In the genomic region with DNA sequence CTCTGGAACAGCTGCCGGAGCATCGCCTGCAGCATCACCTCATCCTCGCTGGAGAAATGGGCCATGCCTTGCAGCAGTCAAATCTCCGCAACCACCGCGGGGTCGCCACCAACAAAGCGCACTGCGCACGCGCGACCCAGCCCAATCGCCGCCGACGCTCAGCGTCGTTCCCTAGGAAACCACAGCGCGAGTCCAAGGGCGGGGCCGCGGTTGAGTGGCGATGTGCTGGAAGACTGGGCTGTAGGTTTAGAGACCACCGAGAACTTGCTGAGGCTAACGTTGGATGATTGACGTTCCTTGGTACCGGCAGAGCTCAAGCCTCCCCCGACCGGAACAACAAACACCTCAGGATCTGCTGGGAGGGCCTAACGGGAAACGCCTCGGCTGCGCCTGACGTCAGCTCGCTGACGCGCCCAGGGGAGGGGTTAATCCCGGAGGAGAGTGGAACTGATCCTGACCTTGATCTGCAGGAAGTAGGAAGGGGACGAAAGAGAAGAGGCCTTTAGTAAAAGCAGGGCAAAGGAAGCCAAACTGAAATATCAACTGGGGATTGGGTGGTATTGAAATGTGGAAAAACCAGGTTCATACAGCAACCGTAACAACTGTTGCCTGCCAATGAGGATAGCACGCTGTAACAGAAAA, we compare ENCODE assay signal across 8 mouse cellular contexts. TPM values are rescaled to one million over a fixed set of nuclear protein-coding genes. Genes with fewer than 3 reads are reported as not detected.
DNase-seq lines count a peak whose midpoint lies in the region; ATAC-seq and TF ChIP-seq lines count a peak whose summit lies in the region.

A gene (minus strand): TSS at position 122 of the 642 bp plus-strand sequence.

- H3K27ac ChIP-seq in forebrain, embryonic 12.5 days = peak within 1 kb of the TSS; percentile 95
- H3K27ac ChIP-seq in heart, postnatal 0 days (ENCODE audit: low read depth) = peak within 1 kb of the TSS; percentile 83
- no peak within 1 kb of the TSS for H3K27ac ChIP-seq in liver, embryonic 16.5 days (ENCODE audit: low read length)
- peak within 1 kb of the TSS; percentile 91 for H3K27ac ChIP-seq in neural tube, embryonic 13.5 days (replicated peaks)
- H3K27ac ChIP-seq in testis, adult 2 months (ENCODE audit: control insufficient read depth, insufficient read depth, low read depth, low read length) = peak within 1 kb of the TSS; percentile 92

- H3K9ac ChIP-seq in forebrain, embryonic 12.5 days = peak within 1 kb of the TSS; percentile 63
- H3K9ac ChIP-seq in heart, postnatal 0 days (replicated peaks; ENCODE audit: low read depth, low read length) = peak within 1 kb of the TSS; percentile 50
- peak within 1 kb of the TSS; percentile 49; the same call in 1 of the 2 replicates for H3K9ac ChIP-seq in liver, embryonic 16.5 days (ENCODE audit: low read depth, low read length)
- peak within 1 kb of the TSS; percentile 75 for H3K9ac ChIP-seq in neural tube, embryonic 13.5 days

- H3K4me1 ChIP-seq in forebrain, embryonic 12.5 days = peaks cover 6% of the 10 kb centered on the region
- no peaks in the 10 kb centered on the region for H3K4me1 ChIP-seq in heart, postnatal 0 days (ENCODE audit: control insufficient read depth, insufficient read depth)
- H3K4me1 ChIP-seq in liver, embryonic 16.5 days (ENCODE audit: control insufficient read depth, low read depth, low read length) = peaks cover 3% of the 10 kb centered on the region
- peaks cover 14% of the 10 kb centered on the region for H3K4me1 ChIP-seq in neural tube, embryonic 13.5 days (replicated peaks)
- peaks cover 2% of the 10 kb centered on the region; the same call in 1 of the 2 replicates for H3K4me1 ChIP-seq in testis, adult 2 months (ENCODE audit: control insufficient read depth, insufficient read depth, low read length)

- no peaks in the 10 kb centered on the region for H3K27me3 ChIP-seq in forebrain, embryonic 12.5 days
- no peaks in the 10 kb centered on the region for H3K27me3 ChIP-seq in heart, postnatal 0 days (ENCODE audit: control insufficient read depth, insufficient read depth, low read length)
- no peaks in the 10 kb centered on the region for H3K27me3 ChIP-seq in liver, embryonic 16.5 days (ENCODE audit: control insufficient read depth, insufficient read depth, low read depth, low read length)
- H3K27me3 ChIP-seq in neural tube, embryonic 13.5 days = no peaks in the 10 kb centered on the region
- H3K27me3 ChIP-seq in testis, adult 2 months (ENCODE audit: control insufficient read depth, insufficient read depth, low read length) = no peaks in the 10 kb centered on the region

- TF ChIP-seq POLR2A in testis, adult 2 months (IDR thresholded peaks at IDR 0.05; ENCODE audit: control insufficient read depth, low read depth, low read length) = peak; percentile 70

- peak within 1 kb of the TSS; percentile 57 for H3K4me2 ChIP-seq in forebrain, embryonic 12.5 days
- peak within 1 kb of the TSS; percentile 85 for H3K4me2 ChIP-seq in heart, postnatal 0 days (ENCODE audit: low read depth, low read length)
- H3K4me2 ChIP-seq in liver, embryonic 16.5 days (ENCODE audit: low read depth, low read length) = peak within 1 kb of the TSS; percentile 74
- peak within 1 kb of the TSS; percentile 60 for H3K4me2 ChIP-seq in neural tube, embryonic 13.5 days

- no peak for TF ChIP-seq CTCF in heart, postnatal 0 days (IDR thresholded peaks at IDR 0.05; ENCODE audit: low read depth)
- 0 out of 2 replicates have a peak, but pooled peaks have one; percentile 2 for TF ChIP-seq CTCF in testis, adult 2 months (IDR thresholded peaks at IDR 0.05; ENCODE audit: control insufficient read depth, insufficient read depth, insufficient replicate concordance, low read depth, low read length)

- H3K4me3 ChIP-seq in forebrain, embryonic 12.5 days (replicated peaks) = peak within 1 kb of the TSS; percentile 59
- peak within 1 kb of the TSS; percentile 69 for H3K4me3 ChIP-seq in heart, postnatal 0 days (ENCODE audit: low read depth, low read length)
- peak within 1 kb of the TSS; percentile 71 for H3K4me3 ChIP-seq in liver, embryonic 16.5 days (ENCODE audit: low read depth, low read length)
- peak within 1 kb of the TSS; percentile 52 for H3K4me3 ChIP-seq in neural tube, embryonic 13.5 days
- H3K4me3 ChIP-seq in testis, adult 2 months (ENCODE audit: control insufficient read depth, low read depth, low read length) = peak within 1 kb of the TSS; percentile 86

- no peak for TF ChIP-seq EP300 in heart, postnatal 0 days (IDR thresholded peaks at IDR 0.05; ENCODE audit: low read depth)

- ATAC-seq in forebrain, embryonic 12.5 days (ENCODE audit: low FRiP score) = peak; percentile 97
- peak; percentile 98 for ATAC-seq in heart, postnatal 0 days (ENCODE audit: insufficient read depth, low read depth)
- peak; percentile 93 for ATAC-seq in liver, embryonic 16.5 days (ENCODE audit: low read depth)
- ATAC-seq in neural tube, embryonic 13.5 days (ENCODE audit: low read depth) = peak; percentile 98

- peak; percentile 71 to 76 for DNase-seq in CD8-positive naive resting alpha-beta T cell, adult 2 months (ENCODE audit: low read depth in 2 of 2, low spot score in 2 of 2)
- DNase-seq in c-Kit-positive CD71-positive TER-119-positive erythroid progenitor cells, embryonic 14.5 days (ENCODE audit: low spot score) = peak; percentile 73
- DNase-seq in heart, postnatal 0 days (ENCODE audit: low spot score) = peak; percentile 95
- DNase-seq in kidney, postnatal 4 days = peak; percentile 94 to 96

- WGBS in forebrain, embryonic 12.5 days = 4% methylated on average over 42 of the region's 42 CpGs
- 3% methylated on average over 42 of the region's 42 CpGs for WGBS in heart, postnatal 0 days
- 4% methylated on average over 42 of the region's 42 CpGs for WGBS in liver, embryonic 16.5 days (ENCODE audit: insufficient replicate concordance)
- 4% methylated on average over 42 of the region's 42 CpGs for WGBS in neural tube, embryonic 13.5 days

- H3K36me3 ChIP-seq in forebrain, embryonic 12.5 days (replicated peaks) = no peaks in the 10 kb centered on the region
- H3K36me3 ChIP-seq in heart, postnatal 0 days (replicated peaks; ENCODE audit: control insufficient read depth, insufficient read depth, low read length) = no peaks in the 10 kb centered on the region
- H3K36me3 ChIP-seq in liver, embryonic 16.5 days (ENCODE audit: control insufficient read depth, insufficient read depth) = no peaks in the 10 kb centered on the region
- no peaks in the 10 kb centered on the region for H3K36me3 ChIP-seq in neural tube, embryonic 13.5 days
- no peaks in the 10 kb centered on the region for H3K36me3 ChIP-seq in testis, adult 2 months (ENCODE audit: control insufficient read depth, insufficient read depth, low read length)

- H3K9me3 ChIP-seq in forebrain, embryonic 12.5 days = no peaks in the 10 kb centered on the region
- H3K9me3 ChIP-seq in heart, postnatal 0 days (replicated peaks; ENCODE audit: control insufficient read depth, low read length) = no peaks in the 10 kb centered on the region
- no peaks in the 10 kb centered on the region for H3K9me3 ChIP-seq in liver, embryonic 16.5 days (replicated peaks; ENCODE audit: control insufficient read depth, low read length)
- H3K9me3 ChIP-seq in neural tube, embryonic 13.5 days = no peaks in the 10 kb centered on the region

RNA-seq across cellular contexts. Expression of the gene that starts here (rescaled TPM):
- polyA plus RNA-seq in forebrain, embryonic 12.5 days (2016; fragmentation: Nextera tagmentation; extraction: Ambion mirVana) = 4.5 and 5.0 TPM in 2 replicates
- 2.3 and 3.2 TPM in 2 replicates for total RNA-seq in heart, postnatal 0 days (2014; rRNA removed; ENCODE audit: low replicate concordance)
- 1.6 and 1.7 TPM in 2 replicates for polyA plus RNA-seq in heart, postnatal 0 days (2015; fragmentation: Nextera tagmentation; extraction: Ambion mirVana)
- 0.35 and 0.36 TPM in 2 replicates for polyA plus RNA-seq in liver, embryonic 16.5 days (2015; fragmentation: Nextera tagmentation; extraction: Ambion mirVana)
- polyA plus RNA-seq in neural tube, embryonic 13.5 days (2015; fragmentation: Nextera tagmentation; extraction: Ambion mirVana) = 2.3 and 2.8 TPM in 2 replicates
- 2.0 and 2.5 TPM in 2 replicates for polyA plus RNA-seq in testis, adult 2 months (2012; rRNA removed)

Comparison
In these comparisons a context has a peak if more than half of its experiments do, and no peak if none do; other contexts are left out.
1. Peak in ATAC-seq, H3K4me3 ChIP-seq, H3K9ac ChIP-seq and H3K4me2 ChIP-seq in liver, embryonic 16.5 days; RNA of the gene not detected or under 1 TPM.